Mouse (Mus musculus) urinary bladder, adult 18-20 months (tissue): ENCODE data around the gene Gtpbp8.

Experiments used
- DNase-seq, 2 experiments: peaks; one replicate each; pipeline ENCODE4 v3.0.0; 2022; ENCODE audit warnings: low spot score in 2 of 2, mixed read lengths in 2 of 2

Gtpbp8 gene

DNA sequence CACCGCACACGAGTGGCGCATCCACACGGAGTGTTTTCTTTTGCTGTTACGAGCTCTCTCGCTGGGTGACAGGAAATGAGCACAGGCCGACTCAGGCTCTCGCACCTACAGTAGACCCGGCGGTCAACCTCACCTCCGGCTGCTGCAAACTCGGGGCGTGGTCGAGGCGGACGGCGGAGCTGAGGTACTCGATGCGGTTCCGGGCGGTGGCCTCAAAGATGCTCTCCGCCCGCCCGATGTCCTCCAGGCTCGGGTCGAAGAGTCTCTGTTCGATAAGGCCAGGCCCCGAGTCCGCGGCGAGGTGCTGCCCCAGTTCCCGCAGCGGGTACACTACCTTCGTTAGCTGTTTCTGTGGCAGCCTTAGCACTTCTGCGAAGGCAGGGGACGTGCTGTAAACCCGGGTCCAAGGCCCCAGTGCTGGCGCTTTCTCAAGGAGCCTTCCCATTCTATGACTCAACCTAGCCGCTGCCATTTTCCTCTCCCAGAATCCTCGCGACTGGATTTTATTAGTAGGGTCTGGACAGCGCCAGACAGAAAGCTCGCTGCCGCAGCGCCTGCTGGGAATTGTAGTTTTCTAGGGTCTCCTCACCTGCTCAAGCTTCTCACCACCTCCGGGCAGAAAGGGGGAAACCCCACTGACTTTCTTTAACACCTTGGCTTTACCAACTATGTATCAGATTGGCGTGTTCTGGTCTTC, at the start of gene Gtpbp8:
Gene Gtpbp8, minus strand, starts transcription at position 498 of the 697 bp plus-strand sequence.
- DNase-seq, result peak; percentile 77 to 84

DNA sequence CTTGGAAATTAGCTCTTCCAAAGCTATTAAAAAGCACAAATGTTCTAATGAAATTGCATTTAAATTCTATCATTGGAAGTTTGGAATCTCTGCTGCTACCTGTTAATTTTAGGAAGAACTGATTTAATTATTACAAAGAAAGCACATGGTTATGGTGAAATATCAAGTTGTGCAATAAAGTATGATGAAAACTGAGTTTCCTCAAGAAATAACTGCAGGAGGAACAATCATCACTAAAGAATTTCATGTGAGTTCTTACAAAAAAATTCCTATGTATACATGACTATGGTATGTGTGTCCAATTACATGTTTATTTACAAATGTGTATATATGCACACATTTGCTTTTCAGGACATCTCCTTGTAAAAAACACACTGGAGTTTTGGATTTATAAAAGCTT, 48.3 kb upstream of the Gtpbp8 start:
- no peak for DNase-seq

DNA sequence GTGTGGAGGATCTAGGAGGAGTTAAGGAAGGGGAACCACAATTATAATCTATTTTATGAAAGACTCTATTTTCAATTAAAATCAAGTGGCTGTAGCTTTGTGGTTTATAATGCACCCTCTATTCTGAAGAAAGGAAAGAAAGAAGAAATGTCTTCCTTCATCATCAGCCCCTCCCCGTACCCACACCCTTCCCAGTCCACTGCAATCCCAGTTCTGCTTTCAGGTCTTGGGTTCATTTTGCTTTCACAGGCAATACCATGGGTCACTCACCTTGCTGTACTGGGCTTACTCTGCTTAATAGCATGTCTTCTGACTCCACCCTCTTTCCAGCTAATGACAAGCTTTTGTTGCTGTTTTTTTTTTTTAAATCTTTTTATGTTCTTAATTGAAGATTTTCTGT, 40.8 kb upstream of the Gtpbp8 start:
- DNase-seq, result no peak

DNA sequence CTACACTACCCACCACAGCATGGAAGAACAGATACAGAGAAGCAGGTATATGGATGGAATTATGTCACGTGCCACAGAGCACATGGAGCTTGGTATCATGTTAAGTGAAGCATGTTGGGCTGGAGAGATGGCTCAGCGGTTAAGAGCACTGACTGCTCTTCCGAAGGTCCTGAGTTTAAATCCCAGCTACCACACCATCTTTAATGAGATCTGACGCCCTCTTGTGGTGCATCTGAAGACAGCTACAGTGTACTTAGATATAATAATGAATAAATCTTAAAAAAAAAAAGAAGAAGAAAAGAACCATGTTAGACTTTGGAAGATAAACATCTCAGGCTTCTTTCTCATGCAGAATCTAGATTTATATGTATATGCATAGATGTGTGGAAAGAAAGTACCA, 34.6 kb upstream of the Gtpbp8 start:
- DNase-seq, result no peak

- no peak for DNase-seq
These were observed 33.3 kb upstream of the Gtpbp8 start for GRCm38 (mm10) chr16:44779494-44779893.

DNA sequence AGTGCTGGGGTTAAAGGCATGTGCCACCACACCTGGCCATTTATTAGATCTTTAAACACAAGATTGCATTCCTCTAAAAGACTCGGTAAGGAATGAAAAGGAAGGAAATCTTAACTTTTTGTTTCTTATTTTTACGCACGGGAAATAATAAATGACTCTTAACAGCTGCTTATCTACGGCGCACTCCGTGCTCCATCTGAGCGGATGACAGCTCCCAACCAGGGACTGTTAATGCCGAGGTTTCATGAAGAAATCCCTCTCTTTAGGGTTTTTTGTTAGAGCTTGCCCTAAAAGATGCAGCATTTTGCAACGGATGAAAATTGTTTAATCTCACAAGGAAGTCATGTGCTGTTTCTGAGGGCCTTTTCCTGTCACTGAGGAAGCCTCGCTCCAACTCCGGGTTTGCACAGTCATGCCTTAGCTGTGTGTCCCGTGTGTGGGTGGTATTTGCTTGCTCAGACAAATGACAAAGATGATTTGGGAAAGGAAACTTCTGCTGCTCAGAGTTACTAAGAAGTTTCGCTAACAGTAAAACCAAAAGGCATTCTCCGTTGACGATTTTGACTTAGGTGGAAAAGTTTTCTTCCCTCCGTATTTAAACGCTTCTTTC, 32.5 kb upstream of the Gtpbp8 start:
- DNase-seq, result peak in 1 of 2 experiments; percentile 17

DNA sequence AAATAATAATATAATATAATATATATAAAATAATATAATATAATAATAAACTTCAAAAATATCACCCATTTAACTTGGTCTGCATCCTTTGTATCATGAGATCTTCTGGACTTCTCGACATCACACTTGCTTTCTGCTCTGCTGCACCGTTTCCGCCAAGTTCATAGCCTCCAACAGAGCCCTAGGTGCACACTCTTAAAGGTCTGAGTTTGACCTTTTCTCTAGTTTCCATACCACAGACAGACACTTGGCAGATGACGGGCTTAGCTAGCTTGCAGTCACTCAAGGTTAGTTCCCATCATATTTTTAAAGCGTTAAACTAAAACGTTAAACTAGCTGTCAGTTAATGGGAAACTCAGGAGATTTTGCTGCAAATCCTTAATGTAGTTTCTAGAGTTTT, 28.0 kb upstream of the Gtpbp8 start:
- no peak for DNase-seq

GRCm38 (mm10) chr16:44773673-44774072, 27.5 kb upstream of the Gtpbp8 start:
- no peak for DNase-seq

DNA sequence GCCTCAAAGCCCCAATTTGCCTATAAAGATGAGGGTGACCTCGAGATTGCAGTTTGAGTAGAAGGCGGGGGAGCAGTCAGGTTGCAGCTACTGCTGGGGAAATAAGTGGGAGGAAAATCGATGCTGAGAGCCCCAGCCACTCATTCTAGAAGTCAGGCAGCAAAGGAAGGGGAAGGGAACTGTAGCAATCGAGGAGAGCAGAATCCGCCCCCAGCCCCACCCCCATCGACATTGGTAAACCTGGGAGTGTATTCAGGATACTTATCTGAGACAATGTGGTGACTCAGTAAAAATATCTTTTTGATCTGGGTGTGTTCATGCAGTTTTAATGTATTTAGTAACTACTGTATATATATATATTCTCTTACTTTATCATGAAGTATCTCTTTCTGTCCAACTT, 26.4 kb upstream of the Gtpbp8 start:
- DNase-seq, result no peak

DNA sequence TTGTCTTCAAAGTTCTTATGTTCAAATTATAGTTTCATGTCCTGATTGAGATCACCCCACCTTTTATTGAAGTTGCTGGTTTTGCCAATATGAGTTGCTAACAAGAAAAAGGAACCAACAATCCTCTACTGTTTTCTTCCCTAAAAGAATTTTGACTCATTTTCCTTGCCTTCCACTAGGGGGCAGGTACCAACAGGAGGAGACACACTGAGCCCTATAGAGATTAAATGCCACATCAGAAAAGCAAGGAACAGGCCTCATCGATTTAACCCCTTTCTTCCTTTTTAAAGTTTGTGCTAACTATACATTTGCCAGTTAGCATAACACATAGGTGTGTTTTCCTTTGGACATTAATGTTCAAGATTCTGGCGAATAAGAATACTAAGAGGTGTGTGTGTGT, 21.8 kb upstream of the Gtpbp8 start:
- no peak for DNase-seq

DNA sequence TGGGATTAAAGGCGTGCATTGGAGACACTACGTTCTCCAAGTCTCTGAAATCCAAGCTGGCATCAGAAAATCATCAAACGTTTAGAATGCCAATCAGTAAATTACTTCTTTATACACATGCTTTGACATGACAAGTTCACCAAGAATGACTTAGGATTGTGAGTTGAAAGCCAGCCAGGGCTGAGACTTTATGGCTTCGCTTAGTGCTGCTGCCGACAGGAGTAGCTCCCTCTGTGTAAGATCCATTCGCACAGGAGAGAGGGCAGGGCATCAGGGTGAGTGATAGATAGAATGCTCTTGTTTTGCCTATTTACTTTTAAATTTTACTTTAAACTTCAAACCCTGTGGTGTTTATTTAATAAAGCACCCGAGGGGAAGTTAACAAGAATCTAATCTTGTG, 21.3 kb upstream of the Gtpbp8 start:
- no peak for DNase-seq

GRCm38 (mm10) chr16:44766320-44766892, 20.2 kb upstream of the Gtpbp8 start:
- DNase-seq, result no peak

GRCm38 (mm10) chr16:44765555-44766319, 19.6 kb upstream of the Gtpbp8 start, which contains the start of gene Cd200r1:
Gene Cd200r1, plus strand, starts transcription at chr16:44765736.
- no peak for DNase-seq

DNA sequence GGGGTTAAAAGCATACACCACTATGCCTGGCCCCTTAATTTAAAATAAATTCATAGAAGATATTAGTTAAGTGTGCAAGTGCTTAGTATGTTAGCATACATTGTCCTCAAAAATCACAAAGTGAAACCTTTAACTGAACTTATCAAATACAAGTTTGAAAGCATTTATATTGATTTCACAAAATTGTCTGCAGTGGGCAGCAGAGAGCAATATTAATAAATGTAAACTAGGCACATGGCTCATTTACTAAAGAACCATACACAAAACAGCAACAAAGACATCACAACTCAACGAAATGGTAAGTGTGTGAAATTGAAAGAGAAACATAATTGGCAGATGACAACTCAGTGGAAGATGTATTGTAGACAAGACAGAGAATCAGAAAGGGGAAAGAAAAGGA, 15.6 kb upstream of the Gtpbp8 start:
- DNase-seq, result no peak

- no peak for DNase-seq
These were observed 11.5 kb upstream of the Gtpbp8 start for GRCm38 (mm10) chr16:44757700-44758099.

DNA sequence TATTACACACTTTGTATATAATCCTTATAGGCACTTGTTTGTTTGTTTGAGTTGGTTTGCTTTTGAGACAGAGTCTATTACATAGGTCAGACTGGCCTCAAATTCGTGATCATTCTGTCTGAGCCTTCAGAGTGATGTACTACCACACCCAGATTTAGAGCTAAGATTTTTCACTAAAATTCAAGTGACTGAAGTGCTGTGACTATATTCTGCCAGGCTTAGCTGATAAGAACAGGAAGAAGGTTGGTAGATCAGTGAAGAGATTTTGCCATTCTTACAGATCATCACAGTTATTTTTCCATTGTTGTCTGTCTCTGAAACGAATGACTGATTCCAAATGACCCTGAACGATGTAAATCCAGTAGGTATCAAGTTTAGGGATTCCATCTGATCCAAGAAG, 1.8 kb upstream of the Gtpbp8 start:
- no peak for DNase-seq

GRCm38 (mm10) chr16:44745471-44745865, 695 bp downstream of the Gtpbp8 start:
- DNase-seq, result peak in 1 of 2 experiments; percentile 13

- DNase-seq, result no peak
These were observed 3.4 kb downstream of the Gtpbp8 start for GRCm38 (mm10) chr16:44742753-44743152.

DNA sequence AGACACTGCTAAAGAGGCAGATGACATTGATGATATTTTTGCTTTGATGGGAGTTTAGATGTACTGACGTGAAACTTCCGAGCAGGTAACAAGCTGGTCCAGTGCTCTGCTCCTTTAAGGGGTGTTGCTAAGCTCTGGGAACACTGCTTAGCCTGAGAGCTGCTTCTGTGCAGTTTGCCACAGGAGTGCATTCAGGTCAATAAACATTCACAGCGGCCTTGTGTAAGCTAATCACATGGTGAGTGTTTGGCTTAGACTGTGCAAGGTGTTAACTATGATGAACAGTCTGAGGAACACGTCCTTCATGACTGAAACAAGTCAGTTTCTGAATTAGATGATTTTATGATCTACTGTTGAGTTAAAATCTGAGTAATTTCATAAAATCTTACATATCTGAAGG, 10.0 kb downstream of the Gtpbp8 start:
- no peak for DNase-seq

DNA sequence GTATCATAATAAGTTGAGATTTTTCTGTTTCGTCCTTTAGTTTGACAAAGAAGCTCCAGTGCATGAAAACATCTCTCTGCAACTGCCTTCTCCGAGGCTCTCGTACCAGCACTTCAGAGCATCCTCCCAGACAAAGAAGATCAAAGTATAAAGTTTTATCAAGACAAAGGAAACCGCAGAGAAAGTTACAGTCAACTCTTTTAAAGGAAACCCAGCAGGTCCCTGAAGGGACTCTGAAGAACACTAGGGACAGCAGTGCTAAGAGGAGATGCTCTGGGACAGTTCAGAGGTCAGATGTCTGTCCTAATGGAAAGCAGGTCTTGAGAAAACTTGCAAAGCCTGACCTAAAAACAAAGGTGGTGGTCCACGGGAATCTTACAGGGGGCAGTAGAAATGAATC, 10.5 kb downstream of the Gtpbp8 start:
- DNase-seq, result no peak

DNA sequence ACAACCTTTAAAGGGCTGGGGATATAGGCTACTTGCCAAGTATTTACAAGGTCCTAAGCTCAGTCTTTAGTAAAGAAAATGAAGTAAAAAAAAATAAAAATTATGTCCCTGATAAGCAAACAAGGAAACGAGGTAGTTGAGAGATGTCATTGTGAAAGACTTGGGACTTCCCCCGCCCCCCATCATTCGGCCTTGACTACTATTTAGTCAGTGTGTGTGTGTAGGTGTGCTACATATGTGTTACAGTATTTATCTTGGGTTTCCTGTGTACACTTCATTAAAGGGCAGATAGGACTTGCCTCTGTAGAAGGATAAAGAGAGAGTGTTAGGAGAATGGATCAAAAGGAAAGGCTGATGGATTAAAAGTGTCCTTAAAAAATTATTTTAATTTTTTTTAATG, 12.1 kb downstream of the Gtpbp8 start:
- DNase-seq, result no peak

GRCm38 (mm10) chr16:44727525-44727924, 18.6 kb downstream of the Gtpbp8 start:
- DNase-seq, result no peak
